In genomic region chr10:13965974-13966829, GRCm38 (mm10) we compare ENCODE assay signal across 9 mouse cellular contexts. TPM values are rescaled to one million over a fixed set of nuclear protein-coding genes. Genes with fewer than 3 reads are reported as not detected.
A peak's percentile ranks its signal among the peaks of the same experiment; 100 is the strongest.
DNase-seq lines count a peak whose midpoint lies in the region; ATAC-seq lines count a peak whose summit lies in the region.
"Had no signal": no experiment of that assay in that cellular context is flagged by ENCODE, and none has a peak within 500 bp of the region (broad histone marks: within the 10 kb centered on the region; RNA-seq: fewer than 3 reads in every experiment).

Gene Hivep2 (plus strand): TSS chr10:13966075.

- H3K4me2 ChIP-seq in intestine, embryonic 16.5 days (ENCODE audit: low read depth, low read length), result peak within 1 kb of the TSS; percentile 83
- peak within 1 kb of the TSS; percentile 99 for H3K4me2 ChIP-seq in midbrain, embryonic 15.5 days
- peak within 1 kb of the TSS; percentile 97 for H3K4me2 ChIP-seq in stomach, embryonic 14.5 days (replicated peaks; ENCODE audit: low read depth, low read length)

- peak within 1 kb of the TSS; percentile 97 for H3K27ac ChIP-seq in intestine, embryonic 16.5 days (ENCODE audit: low read length)
- H3K27ac ChIP-seq in midbrain, embryonic 15.5 days, result peak within 1 kb of the TSS; percentile 99
- H3K27ac ChIP-seq in stomach, embryonic 14.5 days (ENCODE audit: low read length), result peak within 1 kb of the TSS; percentile 94

- under 1% methylated on average over 57 of the region's 67 CpGs for WGBS in intestine, embryonic 16.5 days
- WGBS in midbrain, embryonic 15.5 days, result 1% methylated on average over 67 of the region's 67 CpGs
- WGBS in stomach, embryonic 14.5 days, result under 1% methylated on average over 60 of the region's 67 CpGs

- H3K4me3 ChIP-seq in erythroblast, embryonic 14.5 days (replicated peaks), result peak within 1 kb of the TSS; percentile 52
- peak within 1 kb of the TSS; percentile 84 for H3K4me3 ChIP-seq in intestine, embryonic 16.5 days (ENCODE audit: low read length)
- H3K4me3 ChIP-seq in midbrain, embryonic 15.5 days, result peak within 1 kb of the TSS; percentile 87
- H3K4me3 ChIP-seq in stomach, embryonic 14.5 days (ENCODE audit: low read depth, low read length), result peak within 1 kb of the TSS; percentile 61

- no peak for ATAC-seq in erythroblast, adult 5-6 weeks (replicated peaks; ENCODE audit: low FRiP score, poor library complexity, severe bottlenecking)
- peak; percentile 52 for ATAC-seq in intestine, embryonic 16.5 days
- ATAC-seq in midbrain, embryonic 15.5 days (replicated peaks), result peak; percentile 32
- ATAC-seq in stomach, embryonic 14.5 days (ENCODE audit: insufficient number of reproducible peaks, insufficient read depth, low FRiP score, low read depth), result peak; percentile 40

- no peaks in the 10 kb centered on the region; the same call in 1 of the 2 replicates for H3K9me3 ChIP-seq in erythroblast, embryonic 14.5 days (ENCODE audit: control insufficient read depth, low read length)
- H3K9me3 ChIP-seq in intestine, embryonic 16.5 days (ENCODE audit: control insufficient read depth, low read length), result no peaks in the 10 kb centered on the region
- no peaks in the 10 kb centered on the region for H3K9me3 ChIP-seq in midbrain, embryonic 15.5 days
- H3K9me3 ChIP-seq in stomach, embryonic 14.5 days (ENCODE audit: control insufficient read depth, low read depth, low read length), result no peaks in the 10 kb centered on the region

- intact Hi-C loops in gastrocnemius, postnatal 36 days (cut with DNase I), result loop anchor here (2.0 to 5.0 kb wide), 4 partner anchors 53 to 231 kb away; no protein-coding TSS in a partner anchor
- intact Hi-C loops in left cerebral cortex, postnatal 4 days (cut with DNase I), result loop anchor here (5.0 to 10.0 kb wide), 5 partner anchors 231 to 426 kb away; no protein-coding TSS in a partner anchor

- peaks cover 7% of the 10 kb centered on the region for H3K4me1 ChIP-seq in erythroblast, embryonic 14.5 days (ENCODE audit: control insufficient read depth)
- peaks cover 8% of the 10 kb centered on the region for H3K4me1 ChIP-seq in intestine, embryonic 16.5 days (ENCODE audit: control insufficient read depth, insufficient read depth, low read length)
- peaks cover 9% of the 10 kb centered on the region for H3K4me1 ChIP-seq in midbrain, embryonic 15.5 days
- no peaks in the 10 kb centered on the region for H3K4me1 ChIP-seq in stomach, embryonic 14.5 days (ENCODE audit: control insufficient read depth, insufficient read depth, low read length)

- DNase-seq in cerebellum, postnatal 4 days (ENCODE audit: low spot score in 2 of 2), result peak; percentile 29 to 43
- DNase-seq in gastrocnemius, postnatal 36 days, result peak; percentile 53 to 66
- DNase-seq in left cerebral cortex, postnatal 4 days, result no peak

- H3K36me3 ChIP-seq in erythroblast, embryonic 14.5 days (ENCODE audit: control insufficient read depth), result no peaks in the 10 kb centered on the region
- no peaks in the 10 kb centered on the region for H3K36me3 ChIP-seq in intestine, embryonic 16.5 days (ENCODE audit: control insufficient read depth, insufficient read depth, low read length)
- no peaks in the 10 kb centered on the region for H3K36me3 ChIP-seq in midbrain, embryonic 15.5 days (replicated peaks)
- no peaks in the 10 kb centered on the region for H3K36me3 ChIP-seq in stomach, embryonic 14.5 days (ENCODE audit: control insufficient read depth, insufficient read depth, low read length)

- peak within 1 kb of the TSS; percentile 83 for H3K9ac ChIP-seq in intestine, embryonic 16.5 days (ENCODE audit: low read depth, low read length)
- H3K9ac ChIP-seq in midbrain, embryonic 15.5 days, result peak within 1 kb of the TSS; percentile 92
- H3K9ac ChIP-seq in stomach, embryonic 14.5 days (replicated peaks; ENCODE audit: low read depth, low read length), result peak within 1 kb of the TSS; percentile 75

- H3K27me3 ChIP-seq in erythroblast, embryonic 14.5 days (ENCODE audit: control insufficient read depth), result peaks cover 87% of the 10 kb centered on the region
- H3K27me3 ChIP-seq in intestine, embryonic 16.5 days (replicated peaks; ENCODE audit: control insufficient read depth, insufficient read depth, low read length), result no peaks in the 10 kb centered on the region
- H3K27me3 ChIP-seq in midbrain, embryonic 15.5 days (replicated peaks), result no peaks in the 10 kb centered on the region
- no peaks in the 10 kb centered on the region for H3K27me3 ChIP-seq in stomach, embryonic 14.5 days (ENCODE audit: control insufficient read depth, insufficient read depth, low read length)

RNA-seq across cellular contexts. Expression of gene Hivep2, which starts in this region (rescaled TPM):
- under 0.01 TPM in 1 of 2 replicates, not detected in the other for polyA plus RNA-seq in erythroblast, embryonic 14.5 days (2012)
- 0.21 TPM in 1 of 2 replicates, not detected in the other for total RNA-seq in erythroblast, adult 5-6 weeks (2015; ENCODE audit: low replicate concordance)
- total RNA-seq in erythroblast, adult 5-6 weeks (2017; ENCODE audit: low replicate concordance), result 0.51 and 0.56 TPM in 2 replicates
- total RNA-seq in gastrocnemius, postnatal 36 days (2021), result 10 to 100 TPM; 43.4 to 46.6 TPM
- polyA plus RNA-seq in intestine, embryonic 16.5 days (2015; fragmentation: Nextera tagmentation; extraction: Ambion mirVana), result 3.4 and 3.6 TPM in 2 replicates
- total RNA-seq in left cerebral cortex, postnatal 4 days (2021), result 100 to 1,000 TPM; 193 to 194 TPM
- 10.6 and 12.0 TPM in 2 replicates for polyA plus RNA-seq in midbrain, embryonic 15.5 days (2015; fragmentation: Nextera tagmentation; extraction: Ambion mirVana)
- polyA plus RNA-seq in stomach, embryonic 14.5 days (2014; fragmentation: Nextera tagmentation; extraction: Ambion mirVana), result 10.6 and 11.5 TPM in 2 replicates
- total RNA-seq: MEL had no signal

Comparison
In these comparisons a context has a peak if more than half of its experiments do, and no peak if none do; other contexts are left out.
1. RNA of gene Hivep2 (total RNA-seq): 193 to 194 TPM in left cerebral cortex, postnatal 4 days and 43.4 to 46.6 TPM in gastrocnemius, postnatal 36 days; 0.21 to 0.56 TPM in erythroblast, adult 5-6 weeks; every median in the first group is over 10 times any median in the second.
2. RNA of gene Hivep2 (total RNA-seq): 193 to 194 TPM in left cerebral cortex, postnatal 4 days; 43.4 to 46.6 TPM in gastrocnemius, postnatal 36 days; every median in the first group is over 4 times any median in the second.
3. Peak in every context shown above with its lines, with median percentiles within 50 percentile points of each other: H3K4me3 ChIP-seq, H3K27ac ChIP-seq, H3K4me2 ChIP-seq and H3K9ac ChIP-seq.